Mouse (Mus musculus): ENCODE data around the gene Apbb2. TPM values are rescaled to one million over a fixed set of nuclear protein-coding genes. Genes with fewer than 3 reads are reported as not detected.

The Apbb2 gene
- polyA plus RNA-seq, 1 experiment from 2014 or later: 39.5 TPM

DNA sequence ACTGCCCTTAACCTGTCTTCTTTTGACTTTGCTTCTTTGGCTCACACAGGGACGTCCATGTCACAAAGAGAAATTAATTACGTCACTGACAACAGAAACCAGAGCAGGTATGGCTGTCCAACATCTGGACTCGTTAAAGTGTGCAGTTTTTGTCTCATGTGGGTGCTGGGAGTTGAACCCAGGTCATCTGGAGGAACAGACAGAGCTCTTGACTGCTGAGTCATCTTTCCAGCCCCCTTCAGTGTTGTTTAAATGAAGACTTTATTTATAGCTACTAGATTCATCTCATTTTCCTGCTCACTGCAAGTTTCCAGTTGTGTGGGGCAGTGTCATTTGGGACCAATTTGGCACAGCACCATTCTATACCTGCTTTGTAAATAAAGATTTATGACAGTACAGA lies 273.4 kb downstream of the Apbb2 start:
- no peaks in the 10 kb centered on the region for H3K36me3 ChIP-seq (ENCODE audit: control insufficient read depth, insufficient read depth, low read length)
- H3K4me3 ChIP-seq (ENCODE audit: low read depth, low read length): no peak overlapping the region
- no peaks in the 10 kb centered on the region for H3K4me1 ChIP-seq (ENCODE audit: control insufficient read depth, insufficient read depth, low read length)
- 49% methylated on average over 3 of the region's 3 CpGs for WGBS
- H3K27ac ChIP-seq (ENCODE audit: low read length): no peak overlapping the region
- H3K9me3 ChIP-seq (ENCODE audit: control insufficient read depth, low read depth, low read length): no peaks in the 10 kb centered on the region
- no peaks in the 10 kb centered on the region for H3K27me3 ChIP-seq (ENCODE audit: control insufficient read depth, insufficient read depth, low read length)
- H3K9ac ChIP-seq (replicated peaks; ENCODE audit: low read depth, low read length): no peak overlapping the region
- H3K4me2 ChIP-seq (replicated peaks; ENCODE audit: low read depth, low read length): no peak overlapping the region
- ATAC-seq (ENCODE audit: insufficient number of reproducible peaks, insufficient read depth, low FRiP score, low read depth): no peak

DNA sequence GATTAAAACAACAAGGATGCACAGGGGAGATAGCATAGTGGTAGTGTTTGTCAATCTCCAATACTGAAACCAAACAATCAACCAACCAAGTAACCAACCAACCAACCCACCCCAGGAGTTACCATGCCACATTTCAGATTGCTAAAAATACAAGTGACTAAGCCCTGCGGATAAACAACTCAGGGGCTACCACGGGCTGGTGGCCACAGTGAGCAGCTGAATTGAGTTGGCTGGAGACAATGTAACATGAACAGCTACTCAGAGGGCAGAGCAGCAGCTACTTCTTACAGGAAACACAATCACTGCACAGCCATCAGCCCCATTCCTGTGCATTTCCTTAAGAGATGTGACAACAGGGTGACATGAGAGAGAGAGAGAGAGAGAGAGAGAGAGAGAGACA lies 274.4 kb downstream of the Apbb2 start:
- no peaks in the 10 kb centered on the region for H3K36me3 ChIP-seq (ENCODE audit: control insufficient read depth, insufficient read depth, low read length)
- H3K4me3 ChIP-seq (ENCODE audit: low read depth, low read length): no peak overlapping the region
- H3K4me1 ChIP-seq (ENCODE audit: control insufficient read depth, insufficient read depth, low read length): no peaks in the 10 kb centered on the region
- H3K9me3 ChIP-seq (ENCODE audit: control insufficient read depth, low read depth, low read length): no peaks in the 10 kb centered on the region
- WGBS: 81% methylated on average over 2 of the region's 2 CpGs
- no peak overlapping the region for H3K27ac ChIP-seq (ENCODE audit: low read length)
- H3K4me2 ChIP-seq (replicated peaks; ENCODE audit: low read depth, low read length): no peak overlapping the region
- H3K27me3 ChIP-seq (ENCODE audit: control insufficient read depth, insufficient read depth, low read length): no peaks in the 10 kb centered on the region
- H3K9ac ChIP-seq (replicated peaks; ENCODE audit: low read depth, low read length): no peak overlapping the region
- no peak for ATAC-seq (ENCODE audit: insufficient number of reproducible peaks, insufficient read depth, low FRiP score, low read depth)

DNA sequence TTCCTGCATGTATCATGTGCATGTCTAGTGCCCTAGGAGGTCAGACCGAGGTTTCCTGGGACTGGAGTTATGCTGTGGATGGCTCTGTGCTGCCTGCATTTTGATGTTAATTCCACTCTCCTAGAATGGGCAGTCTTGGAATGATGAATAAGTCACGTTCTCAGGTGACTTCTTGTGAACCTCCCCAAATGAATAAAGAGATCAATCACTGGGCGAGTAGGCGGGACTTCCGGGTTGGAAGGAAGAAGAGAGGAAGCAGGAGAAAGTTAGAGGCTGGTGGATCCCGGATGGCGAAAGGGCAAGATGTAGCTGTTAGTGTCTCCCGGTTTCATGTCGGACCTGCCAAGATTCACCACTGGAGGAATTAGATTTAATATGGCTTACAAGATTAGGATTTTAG lies 276.3 kb downstream of the Apbb2 start:
- peaks cover 8% of the 10 kb centered on the region; the same call in 1 of the 2 replicates for H3K4me1 ChIP-seq (ENCODE audit: control insufficient read depth, insufficient read depth, low read length)
- 65% methylated on average over 9 of the region's 9 CpGs for WGBS
- H3K4me3 ChIP-seq (ENCODE audit: low read depth, low read length): no peak overlapping the region
- no peaks in the 10 kb centered on the region for H3K9me3 ChIP-seq (ENCODE audit: control insufficient read depth, low read depth, low read length)
- H3K27ac ChIP-seq (ENCODE audit: low read length): no peak overlapping the region
- no peak for ATAC-seq (ENCODE audit: insufficient number of reproducible peaks, insufficient read depth, low FRiP score, low read depth)
- H3K9ac ChIP-seq (replicated peaks; ENCODE audit: low read depth, low read length): no peak overlapping the region
- no peaks in the 10 kb centered on the region for H3K27me3 ChIP-seq (ENCODE audit: control insufficient read depth, insufficient read depth, low read length)
- no peak overlapping the region for H3K4me2 ChIP-seq (replicated peaks; ENCODE audit: low read depth, low read length)
- H3K36me3 ChIP-seq (ENCODE audit: control insufficient read depth, insufficient read depth, low read length): no peaks in the 10 kb centered on the region

GRCm38 (mm10) chr5:66341848-66342247 lies 276.7 kb downstream of the Apbb2 start:
- Histone ChIP-seq H3K9ac (replicated peaks; ENCODE audit: low read depth, low read length) (no peak overlapping the region), H3K27ac (ENCODE audit: low read length) (no peak overlapping the region), H3K27me3 (ENCODE audit: control insufficient read depth, insufficient read depth, low read length) (no peaks in the 10 kb centered on the region), H3K9me3 (ENCODE audit: control insufficient read depth, low read depth, low read length) (no peaks in the 10 kb centered on the region), H3K4me2 (replicated peaks; ENCODE audit: low read depth, low read length) (no peak overlapping the region), H3K36me3 (ENCODE audit: control insufficient read depth, insufficient read depth, low read length) (no peaks in the 10 kb centered on the region), H3K4me3 (ENCODE audit: low read depth, low read length) (no peak overlapping the region), H3K4me1 (ENCODE audit: control insufficient read depth, insufficient read depth, low read length) (peaks cover 12% of the 10 kb centered on the region; the same call in 1 of the 2 replicates)
- 48% methylated on average over 10 of the region's 10 CpGs for WGBS
- no peak for ATAC-seq (ENCODE audit: insufficient number of reproducible peaks, insufficient read depth, low FRiP score, low read depth)

GRCm38 (mm10) chr5:66340356-66341102 lies 278.1 kb downstream of the Apbb2 start:
- no peak for ATAC-seq (ENCODE audit: insufficient number of reproducible peaks, insufficient read depth, low FRiP score, low read depth)
- Histone ChIP-seq H3K27ac (ENCODE audit: low read length) (no peak overlapping the region), H3K9me3 (ENCODE audit: control insufficient read depth, low read depth, low read length) (no peaks in the 10 kb centered on the region), H3K27me3 (ENCODE audit: control insufficient read depth, insufficient read depth, low read length) (no peaks in the 10 kb centered on the region), H3K4me1 (ENCODE audit: control insufficient read depth, insufficient read depth, low read length) (peaks cover 12% of the 10 kb centered on the region; the same call in 1 of the 2 replicates), H3K4me2 (replicated peaks; ENCODE audit: low read depth, low read length) (no peak overlapping the region), H3K36me3 (ENCODE audit: control insufficient read depth, insufficient read depth, low read length) (no peaks in the 10 kb centered on the region), H3K4me3 (ENCODE audit: low read depth, low read length) (no peak overlapping the region), H3K9ac (replicated peaks; ENCODE audit: low read depth, low read length) (no peak overlapping the region)
- 62% methylated on average over 17 of the region's 17 CpGs for WGBS

DNA sequence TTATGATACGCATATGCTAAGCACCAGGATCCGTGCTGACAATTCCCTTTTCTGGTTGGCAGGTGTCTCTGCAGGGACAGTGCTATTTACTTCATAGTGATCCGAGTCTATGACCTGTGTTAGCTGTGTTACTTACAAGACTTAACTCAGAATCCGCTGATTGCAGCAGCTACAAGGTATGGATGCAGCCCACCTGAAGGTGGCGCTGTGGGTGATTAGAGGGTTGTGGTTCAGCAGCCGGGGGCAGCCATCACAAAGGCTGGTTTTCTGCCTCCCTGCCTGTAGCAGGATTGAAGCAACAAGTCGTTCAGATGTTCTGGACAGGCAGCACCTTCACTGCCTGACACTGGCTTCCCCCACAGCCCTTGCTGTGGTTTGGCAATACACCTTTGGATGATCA lies 280.0 kb downstream of the Apbb2 start:
- no peak overlapping the region for H3K4me2 ChIP-seq (replicated peaks; ENCODE audit: low read depth, low read length)
- H3K27ac ChIP-seq (ENCODE audit: low read length): no peak overlapping the region
- H3K27me3 ChIP-seq (ENCODE audit: control insufficient read depth, insufficient read depth, low read length): no peaks in the 10 kb centered on the region
- no peak overlapping the region for H3K4me3 ChIP-seq (ENCODE audit: low read depth, low read length)
- 39% methylated on average over 7 of the region's 7 CpGs for WGBS
- H3K9me3 ChIP-seq (ENCODE audit: control insufficient read depth, low read depth, low read length): no peaks in the 10 kb centered on the region
- peaks cover 12% of the 10 kb centered on the region; the same call in 1 of the 2 replicates for H3K4me1 ChIP-seq (ENCODE audit: control insufficient read depth, insufficient read depth, low read length)
- ATAC-seq (ENCODE audit: insufficient number of reproducible peaks, insufficient read depth, low FRiP score, low read depth): no peak
- no peaks in the 10 kb centered on the region for H3K36me3 ChIP-seq (ENCODE audit: control insufficient read depth, insufficient read depth, low read length)
- H3K9ac ChIP-seq (replicated peaks; ENCODE audit: low read depth, low read length): no peak overlapping the region

- no peak; the same call in 1 of the 2 replicates for ATAC-seq (ENCODE audit: insufficient number of reproducible peaks, insufficient read depth, low FRiP score, low read depth)
- peak overlapping the region; percentile 41; the same call in 1 of the 2 replicates for H3K4me3 ChIP-seq (ENCODE audit: low read depth, low read length)
- 35% methylated on average over 6 of the region's 6 CpGs for WGBS
Measured at GRCm38 (mm10) chr5:66337969-66338345, 280.6 kb downstream of the Apbb2 start.

GRCm38 (mm10) chr5:66337025-66337968 lies 281.3 kb downstream of the Apbb2 start:
- WGBS: 6% methylated on average over 35 of the region's 38 CpGs
- H3K4me1 ChIP-seq (ENCODE audit: control insufficient read depth, insufficient read depth, low read length): peaks cover 12% of the 10 kb centered on the region; the same call in 1 of the 2 replicates
- no peak overlapping the region for H3K27ac ChIP-seq (ENCODE audit: low read length)
- peak; percentile 50 for ATAC-seq (ENCODE audit: insufficient number of reproducible peaks, insufficient read depth, low FRiP score, low read depth)
- peak overlapping the region; percentile 41 for H3K4me3 ChIP-seq (ENCODE audit: low read depth, low read length)
- H3K9ac ChIP-seq (replicated peaks; ENCODE audit: low read depth, low read length): no peak overlapping the region; the same call in 1 of the 2 replicates
- no peaks in the 10 kb centered on the region for H3K36me3 ChIP-seq (ENCODE audit: control insufficient read depth, insufficient read depth, low read length)
- no peaks in the 10 kb centered on the region for H3K27me3 ChIP-seq (ENCODE audit: control insufficient read depth, insufficient read depth, low read length)
- peak overlapping the region; percentile 88 for H3K4me2 ChIP-seq (replicated peaks; ENCODE audit: low read depth, low read length)
- no peaks in the 10 kb centered on the region for H3K9me3 ChIP-seq (ENCODE audit: control insufficient read depth, low read depth, low read length)

More at GRCm38 (mm10) chr5:66337969-66338345, 280.6 kb downstream of the Apbb2 start:
- Histone ChIP-seq H3K4me1 (ENCODE audit: control insufficient read depth, insufficient read depth, low read length) (peaks cover 12% of the 10 kb centered on the region; the same call in 1 of the 2 replicates), H3K36me3 (ENCODE audit: control insufficient read depth, insufficient read depth, low read length) (no peaks in the 10 kb centered on the region), H3K27me3 (ENCODE audit: control insufficient read depth, insufficient read depth, low read length) (no peaks in the 10 kb centered on the region), H3K27ac (ENCODE audit: low read length) (no peak overlapping the region), H3K9ac (replicated peaks; ENCODE audit: low read depth, low read length) (no peak overlapping the region), H3K4me2 (replicated peaks; ENCODE audit: low read depth, low read length) (peak overlapping the region; percentile 88), H3K9me3 (ENCODE audit: control insufficient read depth, low read depth, low read length) (no peaks in the 10 kb centered on the region)

Data from stomach, embryonic 14.5 days (tissue).